Mouse (Mus musculus) embryonic facial prominence, embryonic 13.5 days (tissue): ENCODE data around the gene Sigirr. TPM values are rescaled to one million over a fixed set of nuclear protein-coding genes. Genes with fewer than 3 reads are reported as not detected.
A peak's percentile ranks its signal among the peaks of the same experiment; 100 is the strongest.

Source experiments
- ATAC-seq: fragments of 200-750 bp; cut with Nextera tagmentation; 2 replicates; pipeline ENCODE4 v1.8.0; 2017; ENCODE audit warnings: low read depth; ENCODE audit not compliant: insufficient number of reproducible peaks, insufficient read depth, low FRiP score, low TSS enrichment
- H3K27ac ChIP-seq: fragments of 300-500 bp; sonication (generic); 2 replicates; pipeline ENCODE4 v1.5.1; 2015; ENCODE audit warnings: moderate library complexity, mild to moderate bottlenecking, inconsistent platforms
- H3K27me3 ChIP-seq: fragments of 300-500 bp; sonication (generic); 2 replicates; pipeline ENCODE4 v1.6.1; 2015; ENCODE audit warnings: mild to moderate bottlenecking, inconsistent platforms
- H3K36me3 ChIP-seq: fragments of 300-500 bp; sonication (generic); 2 replicates; pipeline ENCODE4 v1.6.1; 2015; ENCODE audit warnings: mild to moderate bottlenecking, inconsistent platforms
- H3K4me1 ChIP-seq: fragments of 300-500 bp; sonication (generic); 2 replicates; pipeline ENCODE4 v1.6.1; 2015; ENCODE audit warnings: inconsistent platforms
- H3K4me2 ChIP-seq: fragments of 300-500 bp; sonication (generic); 2 replicates; pipeline ENCODE4 v1.6.1; 2015; ENCODE audit warnings: moderate library complexity, mild to moderate bottlenecking, inconsistent platforms
- H3K4me3 ChIP-seq: fragments of 300-500 bp; sonication (generic); 2 replicates; pipeline ENCODE4 v1.5.1; 2015; ENCODE audit warnings: mild to moderate bottlenecking, inconsistent platforms
- H3K9ac ChIP-seq: fragments of 300-500 bp; sonication (generic); 2 replicates; pipeline ENCODE4 v1.6.1; 2015; ENCODE audit warnings: mild to moderate bottlenecking, inconsistent platforms
- H3K9me3 ChIP-seq: fragments of 300-500 bp; sonication (generic); 2 replicates; pipeline ENCODE4 v1.6.1; 2016; ENCODE audit warnings: inconsistent platforms
- WGBS: fragments of 180-500 bp; shearing (Covaris S2); methylation state at CpG from one replicate; pipeline ENCODE4 v1.1.7; 2015; ENCODE audit warnings: mixed read lengths; 5-methylcytosine and 5-hydroxymethylcytosine counted together
- polyA plus RNA-seq: library from polyadenylated mRNA; unstranded; fragments of >200 nt; fragmentation: Nextera tagmentation; extraction: Ambion mirVana; gene quantifications from 2 replicates; pipeline ENCODE4 v1.2.1, GENCODE M21; 2015

The Sigirr gene
- polyA plus RNA-seq, 1 experiment from 2014 or later: 3.8 TPM

GRCm38 (mm10) chr7:141046931-141047580 lies 53.3 kb downstream of the Sigirr start:
- Histone ChIP-seq H3K4me2 (peak overlapping the region; percentile 70), H3K9me3 (no peaks in the 10 kb centered on the region), H3K4me3 (0 out of 2 replicates have a peak overlapping the region, but pooled peaks have one; percentile 39), H3K27me3 (no peaks in the 10 kb centered on the region), H3K27ac (peak overlapping the region; percentile 85), H3K4me1 (peaks cover 26% of the 10 kb centered on the region), H3K9ac (no peak overlapping the region), H3K36me3 (no peaks in the 10 kb centered on the region)
- ATAC-seq: no peak
- 59% methylated on average over 6 of the region's 6 CpGs for WGBS

GRCm38 (mm10) chr7:141042539-141042938 lies 57.8 kb downstream of the Sigirr start:
- Histone ChIP-seq H3K9ac (no peak overlapping the region), H3K27ac (peak overlapping the region; percentile 68), H3K36me3 (no peaks in the 10 kb centered on the region), H3K27me3 (no peaks in the 10 kb centered on the region), H3K4me3 (no peak overlapping the region), H3K4me1 (peaks cover 33% of the 10 kb centered on the region), H3K4me2 (no peak overlapping the region), H3K9me3 (no peaks in the 10 kb centered on the region)
- WGBS: 39% methylated on average over 4 of the region's 4 CpGs
- ATAC-seq: peak; percentile 16; the same call in 1 of the 2 replicates

GRCm38 (mm10) chr7:141041661-141042060 lies 58.7 kb downstream of the Sigirr start:
- no peaks in the 10 kb centered on the region for H3K27me3 ChIP-seq
- 0 out of 2 replicates have a peak overlapping the region, but pooled peaks have one; percentile 35 for H3K4me2 ChIP-seq
- no peak overlapping the region for H3K4me3 ChIP-seq
- 6% methylated on average over 5 of the region's 5 CpGs for WGBS
- no peaks in the 10 kb centered on the region for H3K9me3 ChIP-seq
- ATAC-seq: 0 out of 2 replicates have a peak, but pooled peaks have one; percentile 52
- H3K4me1 ChIP-seq: peaks cover 24% of the 10 kb centered on the region
- no peak overlapping the region for H3K9ac ChIP-seq
- H3K36me3 ChIP-seq: no peaks in the 10 kb centered on the region
- peak overlapping the region; percentile 84 for H3K27ac ChIP-seq

Other genes starting within 250 kb of the Sigirr start
- not detected in 2 replicates for gene Gm45785, start 244.2 kb downstream of the Sigirr start, polyA plus RNA-seq
- gene Ric8a, start 243.6 kb downstream of the Sigirr start, polyA plus RNA-seq: 72.4 and 72.6 TPM in 2 replicates
- gene Bet1l, start 243.0 kb downstream of the Sigirr start, polyA plus RNA-seq: 56.4 and 68.1 TPM in 2 replicates
- 237 and 261 TPM in 2 replicates for gene Psmd13, start 218.6 kb downstream of the Sigirr start, polyA plus RNA-seq
- 24.8 and 28.9 TPM in 2 replicates for gene Sirt3, start 218.3 kb downstream of the Sigirr start, polyA plus RNA-seq
- 1.2 and 1.9 TPM in 2 replicates for gene Cox8b, start 200.1 kb downstream of the Sigirr start, polyA plus RNA-seq
- 0.20 and 0.30 TPM in 2 replicates for gene Nlrp6, start 179.7 kb downstream of the Sigirr start, polyA plus RNA-seq
- gene Pgghg, start 159.2 kb downstream of the Sigirr start, polyA plus RNA-seq: 25.1 and 25.7 TPM in 2 replicates
- gene Ifitm5, start 150.3 kb downstream of the Sigirr start, polyA plus RNA-seq: 32.4 and 56.7 TPM in 2 replicates
- gene Gm45717, start 144.6 kb downstream of the Sigirr start, polyA plus RNA-seq: 1.1 TPM in 1 of 2 replicates, not detected in the other
- 1,314 and 1,591 TPM in 2 replicates for gene Ifitm2, start 144.6 kb downstream of the Sigirr start, polyA plus RNA-seq
- gene Ifitm1, start 133.4 kb downstream of the Sigirr start, polyA plus RNA-seq: 91.5 and 101 TPM in 2 replicates
- 98.1 and 109 TPM in 2 replicates for gene Ifitm3, start 89.8 kb downstream of the Sigirr start, polyA plus RNA-seq
- 0.45 TPM in 1 of 2 replicates, not detected in the other for gene Ifitm6, start 82.6 kb downstream of the Sigirr start, polyA plus RNA-seq
- gene Gm17387, start 71.4 kb downstream of the Sigirr start, polyA plus RNA-seq: not detected in 2 replicates
- gene B4galnt4, start 39.5 kb downstream of the Sigirr start, polyA plus RNA-seq: 26.4 and 27.4 TPM in 2 replicates
- 36.1 and 46.2 TPM in 2 replicates for gene Pkp3, start 22.4 kb downstream of the Sigirr start, polyA plus RNA-seq
- gene Ano9, start 17.2 kb upstream of the Sigirr start, polyA plus RNA-seq: 5.2 TPM in 2 replicates
- 70.8 and 76.0 TPM in 2 replicates for gene Ptdss2, start 21.8 kb upstream of the Sigirr start, polyA plus RNA-seq
- 111 and 118 TPM in 2 replicates for gene Rnh1, start 72.3 kb upstream of the Sigirr start, polyA plus RNA-seq
- gene Hras, start 93.4 kb upstream of the Sigirr start, polyA plus RNA-seq: 99.8 and 110 TPM in 2 replicates
- 11.6 and 13.3 TPM in 2 replicates for gene Lrrc56, start 93.6 kb upstream of the Sigirr start, polyA plus RNA-seq
- gene Lmntd2, start 113.5 kb upstream of the Sigirr start, polyA plus RNA-seq: 2.8 and 3.4 TPM in 2 replicates
- gene Rassf7, start 115.3 kb upstream of the Sigirr start, polyA plus RNA-seq: 32.9 and 40.0 TPM in 2 replicates
- 78.5 and 82.0 TPM in 2 replicates for gene Phrf1, start 128.2 kb upstream of the Sigirr start, polyA plus RNA-seq
- gene Irf7, start 165.9 kb upstream of the Sigirr start, polyA plus RNA-seq: 2.0 and 2.4 TPM in 2 replicates
- gene Cdhr5, start 176.2 kb upstream of the Sigirr start, polyA plus RNA-seq: 2.0 TPM in 1 of 2 replicates, not detected in the other
- 1.1 and 1.9 TPM in 2 replicates for gene Sct, start 178.6 kb upstream of the Sigirr start, polyA plus RNA-seq
- 1.3 and 1.7 TPM in 2 replicates for gene Drd4, start 191.4 kb upstream of the Sigirr start, polyA plus RNA-seq
- gene Deaf1, start 227.1 kb upstream of the Sigirr start, polyA plus RNA-seq: 81.1 and 83.3 TPM in 2 replicates
- gene Tmem80, start 227.2 kb upstream of the Sigirr start, polyA plus RNA-seq: 57.7 and 58.0 TPM in 2 replicates
- gene Eps8l2, start 238.3 kb upstream of the Sigirr start, polyA plus RNA-seq: 12.1 and 13.1 TPM in 2 replicates